Mouse (Mus musculus) kidney, embryonic 14.5 days (tissue): ENCODE results near the gene Stradb. TPM values are rescaled to one million over a fixed set of nuclear protein-coding genes. Genes with fewer than 3 reads are reported as not detected.

ENCODE experiments used
- ATAC-seq: fragments of 200-750 bp; cut with Nextera tagmentation; 2 replicates; pipeline ENCODE4 v1.8.0; 2017; ENCODE audit warnings: moderate number of reproducible peaks, mild to moderate bottlenecking, moderate TSS enrichment, moderate library complexity; ENCODE audit not compliant: low FRiP score, low TSS enrichment
- H3K27ac ChIP-seq: fragments of 300-500 bp; sonication (generic); 2 replicates; pipeline ENCODE4 v1.5.1; 2014; ENCODE audit warnings: low read depth, mild to moderate bottlenecking, low read length, moderate library complexity, mixed read lengths
- H3K27me3 ChIP-seq: fragments of 300-500 bp; sonication (generic); 2 replicates; pipeline ENCODE4 v1.6.1; 2014; ENCODE audit warnings: mild to moderate bottlenecking, low read length; ENCODE audit not compliant: control insufficient read depth, insufficient read depth
- H3K36me3 ChIP-seq: fragments of 300-500 bp; sonication (generic); 2 replicates; pipeline ENCODE4 v1.6.1; 2014; ENCODE audit warnings: low read length, mixed read lengths; ENCODE audit not compliant: control insufficient read depth, insufficient read depth
- H3K4me1 ChIP-seq: fragments of 300-500 bp; sonication (generic); 2 replicates; pipeline ENCODE4 v1.6.1; 2014; ENCODE audit warnings: low read length, mixed read lengths; ENCODE audit not compliant: control insufficient read depth, insufficient read depth
- H3K4me2 ChIP-seq: fragments of 300-500 bp; sonication (generic); replicated peaks from 2 replicates; pipeline ENCODE4 v1.6.1; 2014; ENCODE audit warnings: low read depth, mild to moderate bottlenecking, low read length
- H3K4me3 ChIP-seq: fragments of 300-500 bp; sonication (generic); 2 replicates; pipeline ENCODE4 v1.5.1; 2014; ENCODE audit warnings: mild to moderate bottlenecking, low read length
- H3K9ac ChIP-seq: fragments of 300-500 bp; sonication (generic); 2 replicates; pipeline ENCODE4 v1.6.1; 2014; ENCODE audit warnings: low read depth, mild to moderate bottlenecking, low read length, moderate library complexity
- H3K9me3 ChIP-seq: fragments of 300-500 bp; sonication (generic); 2 replicates; pipeline ENCODE4 v1.6.1; 2016; ENCODE audit warnings: low read length; ENCODE audit not compliant: control insufficient read depth
- WGBS: fragments of 180-500 bp; shearing (Covaris S2); extraction: QIAGEN DNeasy Blood & Tissue Kit; methylation state at CpG from one replicate; pipeline ENCODE4 v1.1.7; 2014; 5-methylcytosine and 5-hydroxymethylcytosine counted together
- polyA plus RNA-seq: library from polyadenylated mRNA; unstranded; fragments of >200 nt; fragmentation: Nextera tagmentation; extraction: Ambion mirVana; gene quantifications from 2 replicates; pipeline ENCODE4 v1.2.1, GENCODE M21; 2014

The Stradb gene
- polyA plus RNA-seq, result 24.1 and 24.9 TPM in 2 replicates

DNA sequence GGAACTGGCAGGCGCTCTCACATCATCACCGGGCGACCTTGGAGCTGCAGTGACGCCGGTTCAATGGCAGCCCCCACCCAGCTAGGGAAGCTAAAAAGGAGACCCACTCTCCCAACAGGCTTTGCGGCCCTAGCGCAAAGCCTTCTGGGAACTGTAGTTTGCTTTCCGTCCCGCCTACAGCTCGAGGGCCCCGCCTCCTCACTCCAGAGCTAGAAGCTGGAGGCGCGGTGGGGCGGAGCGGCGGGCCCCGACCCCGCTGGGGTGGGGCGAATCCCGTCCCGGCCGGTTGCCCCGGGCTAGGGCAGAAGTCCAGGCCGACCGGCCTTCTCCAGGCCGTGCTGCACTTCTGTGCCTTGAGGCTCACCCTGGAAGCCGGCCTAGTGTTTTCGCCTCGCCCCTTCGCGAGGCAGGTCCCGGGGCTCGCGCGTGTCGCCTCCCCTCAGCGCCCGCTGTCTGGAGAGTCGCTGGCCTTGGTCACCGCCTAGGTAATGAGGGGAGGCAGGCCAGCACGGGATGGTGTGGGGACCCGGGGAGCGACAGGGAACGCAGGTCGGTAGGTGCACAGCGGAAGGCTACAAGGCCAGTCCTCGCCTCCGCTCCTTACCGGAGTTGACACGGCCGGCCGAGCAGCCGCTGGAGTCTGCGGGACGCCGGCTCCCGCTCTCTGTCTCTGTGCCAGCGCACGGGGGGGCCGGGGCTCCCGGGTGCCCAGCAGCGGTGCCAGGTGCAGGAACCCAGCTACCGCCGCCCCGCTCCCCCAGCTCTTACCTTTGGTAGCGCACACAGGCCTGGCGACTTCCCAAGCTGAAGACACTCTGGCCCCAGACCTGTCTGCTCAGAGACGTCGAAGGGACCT lies at the start of gene Stradb, which contains the start of gene Trak2:
TSS of gene Stradb (plus strand) at position 157 of the 856 bp plus-strand sequence.
TSS of gene Trak2 (minus strand) at position 65 of the 856 bp plus-strand sequence.
- ATAC-seq, result peak; percentile 97
- Histone ChIP-seq H3K36me3 (0 out of 2 replicates have a peak, but pooled peaks cover 3% of the 10 kb centered on the region), H3K9me3 (no peaks in the 10 kb centered on the region), H3K27ac (peak within 1 kb of the TSS; percentile 77; the same call in 1 of the 2 replicates), H3K4me3 (peak within 1 kb of the TSS; percentile 90), H3K27me3 (no peaks in the 10 kb centered on the region), H3K9ac (peak within 1 kb of the TSS; percentile 87), H3K4me2 (peak within 1 kb of the TSS; percentile 74), H3K4me1 (peaks cover 6% of the 10 kb centered on the region)
- WGBS, result under 1% methylated on average over 55 of the region's 69 CpGs

- Histone ChIP-seq H3K9me3 (peaks cover 4% of the 10 kb centered on the region; the same call in 1 of the 2 replicates), H3K4me1 (no peaks in the 10 kb centered on the region), H3K27me3 (no peaks in the 10 kb centered on the region), H3K27ac (no peak overlapping the region), H3K4me2 (no peak overlapping the region), H3K4me3 (no peak overlapping the region), H3K36me3 (peaks cover 10% of the 10 kb centered on the region), H3K9ac (no peak overlapping the region)
- WGBS, result 99% methylated on average over 5 of the region's 5 CpGs
- ATAC-seq, result no peak
Observed at GRCm38 (mm10) chr1:58926664-58927063, 46.7 kb upstream of the Stradb start.

GRCm38 (mm10) chr1:58936746-58937605 lies 36.3 kb upstream of the Stradb start:
- Histone ChIP-seq H3K9ac (no peak overlapping the region), H3K4me2 (no peak overlapping the region), H3K36me3 (peaks cover 4% of the 10 kb centered on the region; the same call in 1 of the 2 replicates), H3K4me3 (no peak overlapping the region), H3K9me3 (no peaks in the 10 kb centered on the region), H3K4me1 (no peaks in the 10 kb centered on the region), H3K27ac (no peak overlapping the region), H3K27me3 (no peaks in the 10 kb centered on the region)
- ATAC-seq, result no peak
- 89% methylated on average over 10 of the region's 10 CpGs for WGBS

DNA sequence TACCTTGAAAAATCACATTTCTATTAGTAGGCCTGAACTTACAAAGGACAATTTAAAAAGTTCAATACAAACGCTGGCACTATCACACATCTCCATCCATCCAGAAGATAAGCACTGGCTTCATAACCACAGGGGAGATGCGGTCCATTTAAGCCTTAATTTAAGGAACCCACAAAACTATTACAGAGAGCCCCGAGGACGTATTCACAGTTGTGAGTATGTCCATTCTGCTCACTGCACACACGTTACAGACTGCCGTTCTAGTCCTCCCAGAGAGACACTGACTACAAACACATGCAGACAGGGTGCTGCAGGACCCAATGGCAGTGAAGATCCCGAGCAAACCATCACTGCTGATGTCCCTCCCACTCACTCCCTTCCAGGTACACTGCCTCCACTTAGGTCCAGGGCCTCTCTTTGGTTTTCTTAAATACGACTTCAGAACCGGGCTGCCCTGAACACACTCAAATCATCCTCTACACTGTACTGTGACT lies 35.7 kb upstream of the Stradb start:
- Histone ChIP-seq H3K27ac (no peak overlapping the region), H3K36me3 (peaks cover 4% of the 10 kb centered on the region; the same call in 1 of the 2 replicates), H3K4me2 (no peak overlapping the region), H3K9ac (no peak overlapping the region), H3K27me3 (no peaks in the 10 kb centered on the region), H3K9me3 (no peaks in the 10 kb centered on the region), H3K4me1 (no peaks in the 10 kb centered on the region), H3K4me3 (no peak overlapping the region)
- no peak for ATAC-seq
- 92% methylated on average over 9 of the region's 9 CpGs for WGBS

GRCm38 (mm10) chr1:58945523-58945922 lies 27.8 kb upstream of the Stradb start:
- H3K27ac ChIP-seq, result no peak overlapping the region
- 96% methylated on average over 2 of the region's 2 CpGs for WGBS
- no peak overlapping the region for H3K4me2 ChIP-seq
- no peaks in the 10 kb centered on the region for H3K27me3 ChIP-seq
- H3K4me3 ChIP-seq, result no peak overlapping the region
- no peak for ATAC-seq
- no peak overlapping the region for H3K9ac ChIP-seq
- 0 out of 2 replicates have a peak, but pooled peaks cover under 1% of the 10 kb centered on the region for H3K4me1 ChIP-seq
- peaks cover 14% of the 10 kb centered on the region for H3K36me3 ChIP-seq
- no peaks in the 10 kb centered on the region for H3K9me3 ChIP-seq

GRCm38 (mm10) chr1:58945960-58946670 lies 27.2 kb upstream of the Stradb start:
- Histone ChIP-seq H3K27ac (no peak overlapping the region), H3K4me2 (no peak overlapping the region), H3K4me3 (no peak overlapping the region), H3K4me1 (peaks cover 6% of the 10 kb centered on the region; the same call in 1 of the 2 replicates), H3K9me3 (no peaks in the 10 kb centered on the region), H3K9ac (no peak overlapping the region), H3K27me3 (no peaks in the 10 kb centered on the region), H3K36me3 (peaks cover 14% of the 10 kb centered on the region)
- no peak for ATAC-seq
- WGBS, result 91% methylated on average over 7 of the region's 7 CpGs

DNA sequence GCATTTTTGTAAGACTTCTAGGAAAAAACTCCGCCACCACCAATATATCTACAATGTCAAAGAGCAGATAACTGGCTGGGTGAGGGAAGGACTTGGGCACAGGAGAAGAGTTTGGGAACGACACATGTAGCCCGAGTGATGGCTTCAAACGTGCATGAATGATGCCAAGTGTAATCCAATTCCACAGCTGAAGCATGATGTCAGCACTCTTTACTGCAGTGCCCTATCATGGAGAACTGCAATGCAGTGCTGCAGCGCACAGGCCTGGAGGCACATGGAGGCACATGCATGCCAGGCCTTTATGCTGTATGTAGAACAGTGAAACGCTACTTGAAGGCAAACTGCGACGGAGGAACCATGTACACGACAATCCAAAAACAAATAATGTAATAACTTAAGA lies 26.6 kb upstream of the Stradb start:
- H3K9me3 ChIP-seq, result no peaks in the 10 kb centered on the region
- ATAC-seq, result no peak
- H3K4me3 ChIP-seq, result no peak overlapping the region
- H3K4me2 ChIP-seq, result no peak overlapping the region
- WGBS, result 89% methylated on average over 9 of the region's 9 CpGs
- no peak overlapping the region for H3K9ac ChIP-seq
- H3K27me3 ChIP-seq, result no peaks in the 10 kb centered on the region
- H3K36me3 ChIP-seq, result peaks cover 14% of the 10 kb centered on the region
- H3K27ac ChIP-seq, result no peak overlapping the region
- H3K4me1 ChIP-seq, result peaks cover 12% of the 10 kb centered on the region; the same call in 1 of the 2 replicates

DNA sequence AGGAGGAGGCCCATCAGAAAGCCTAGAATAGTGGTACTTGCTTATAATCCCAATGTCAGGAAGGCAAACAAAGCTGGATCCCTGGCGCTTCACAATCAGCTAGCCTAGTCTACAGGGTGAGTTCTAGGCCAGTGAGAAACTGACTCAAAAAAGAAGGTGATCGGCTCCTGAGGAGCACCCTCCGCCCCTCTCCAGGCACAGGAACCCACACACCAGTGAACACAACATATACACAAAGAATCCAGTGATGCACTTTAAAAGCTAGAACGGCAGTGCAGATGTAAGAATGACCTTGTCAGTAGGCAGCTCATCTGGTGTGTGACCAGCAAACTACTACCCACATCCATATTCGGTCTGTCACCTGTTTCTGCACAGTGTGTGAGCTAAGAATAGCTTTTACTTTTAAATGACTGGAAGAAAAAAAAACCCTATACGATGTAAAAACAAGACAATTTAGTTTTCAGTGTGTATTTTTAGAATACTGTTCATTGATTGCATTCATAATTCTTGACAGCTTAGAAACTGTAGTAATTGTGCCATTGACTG lies 23.7 kb upstream of the Stradb start:
- 86% methylated on average over 6 of the region's 6 CpGs for WGBS

More for the DNA sequence above, 23.7 kb upstream of the Stradb start:
- Histone ChIP-seq H3K27me3 (no peaks in the 10 kb centered on the region), H3K4me3 (no peak overlapping the region), H3K27ac (no peak overlapping the region), H3K4me1 (peaks cover 16% of the 10 kb centered on the region; the same call in 1 of the 2 replicates), H3K4me2 (no peak overlapping the region), H3K9ac (no peak overlapping the region), H3K36me3 (peaks cover 13% of the 10 kb centered on the region), H3K9me3 (no peaks in the 10 kb centered on the region)
- no peak for ATAC-seq
